Mouse (Mus musculus) cerebellum, adult 18-20 months (tissue): ENCODE data around the gene Atp5d.
"Not testable (repeated sequence)": the region's sequence is repeated elsewhere in the genome, so short reads cannot be mapped to it uniquely, and the experiment has no call there.

Experiments used
- DNase-seq, 2 experiments: peaks; one replicate each; pipeline ENCODE4 v3.0.0; 2021

Gene Atp5d

DNA sequence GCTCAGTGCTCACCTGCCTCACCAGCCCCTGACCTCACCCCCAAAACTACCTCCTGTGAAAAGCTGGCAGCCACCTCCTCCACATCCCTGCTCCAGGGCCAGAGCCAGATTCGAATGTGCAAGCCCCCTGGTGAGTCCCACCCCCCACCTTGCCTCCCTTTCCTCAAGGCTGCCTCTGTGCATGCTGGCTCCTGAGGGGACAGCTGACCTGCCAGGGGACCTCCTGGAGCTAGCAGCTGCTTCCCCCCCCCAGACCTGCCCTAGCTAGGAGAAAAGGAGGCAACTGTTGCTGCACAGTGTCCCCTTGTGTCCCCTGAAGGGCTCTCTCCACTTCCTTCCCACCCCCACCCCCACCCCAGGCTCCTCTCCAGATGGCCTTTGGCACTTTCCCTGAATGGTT is 16.8 kb downstream of the Atp5d start:
- DNase-seq = no peak

DNA sequence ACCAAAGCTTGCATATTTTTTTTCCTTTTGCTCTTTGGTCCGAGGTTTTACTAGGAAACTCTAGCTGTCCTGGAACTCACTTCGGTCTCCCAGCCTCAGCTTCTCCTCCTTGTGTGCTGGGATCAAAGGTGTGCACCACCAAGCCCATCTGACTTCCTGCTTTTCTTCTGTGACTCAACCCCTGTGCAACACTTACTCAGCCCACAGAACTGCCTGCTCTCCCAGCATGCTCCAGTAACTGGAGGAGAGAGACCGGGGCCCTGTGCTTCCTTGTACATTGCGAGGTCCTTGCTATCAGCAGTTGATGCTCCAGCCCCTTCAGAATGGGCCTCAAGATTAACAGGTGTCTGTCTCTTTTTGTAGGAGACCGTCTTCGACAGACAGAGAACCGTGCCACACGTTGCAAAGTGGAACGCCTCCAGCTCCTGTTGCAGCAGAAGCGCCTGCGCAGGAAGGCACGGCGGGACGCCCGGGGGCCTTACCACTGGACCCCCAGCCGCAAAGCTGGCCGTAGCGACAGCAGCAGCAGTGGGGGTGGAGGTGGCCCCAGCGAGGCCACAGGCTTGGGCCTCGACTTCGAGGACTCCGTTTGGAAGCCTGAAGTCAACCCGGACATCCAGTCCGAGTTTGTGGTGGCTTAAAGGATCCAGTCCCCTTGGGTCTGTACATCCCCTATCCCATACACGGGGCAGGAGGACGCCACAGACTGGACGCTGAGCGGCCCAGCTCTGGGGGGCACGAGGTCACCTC is 17.7 kb downstream of the Atp5d start:
- no peak for DNase-seq

DNA sequence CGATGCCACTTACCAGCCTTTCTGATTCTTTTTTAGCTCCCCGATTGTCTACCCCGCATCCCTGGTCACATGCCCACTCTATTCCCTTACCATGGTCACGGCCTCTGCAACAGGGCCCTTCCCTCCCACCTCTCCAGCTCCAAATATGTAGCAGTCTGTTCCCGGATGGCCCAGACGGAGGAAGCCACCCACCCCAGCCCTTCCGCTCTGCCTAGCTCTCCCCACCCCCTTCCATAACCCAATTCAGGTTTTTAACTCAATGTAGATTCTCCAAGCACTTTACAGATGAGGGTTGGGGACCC is 18.3 kb downstream of the Atp5d start:
- no peak for DNase-seq

DNA sequence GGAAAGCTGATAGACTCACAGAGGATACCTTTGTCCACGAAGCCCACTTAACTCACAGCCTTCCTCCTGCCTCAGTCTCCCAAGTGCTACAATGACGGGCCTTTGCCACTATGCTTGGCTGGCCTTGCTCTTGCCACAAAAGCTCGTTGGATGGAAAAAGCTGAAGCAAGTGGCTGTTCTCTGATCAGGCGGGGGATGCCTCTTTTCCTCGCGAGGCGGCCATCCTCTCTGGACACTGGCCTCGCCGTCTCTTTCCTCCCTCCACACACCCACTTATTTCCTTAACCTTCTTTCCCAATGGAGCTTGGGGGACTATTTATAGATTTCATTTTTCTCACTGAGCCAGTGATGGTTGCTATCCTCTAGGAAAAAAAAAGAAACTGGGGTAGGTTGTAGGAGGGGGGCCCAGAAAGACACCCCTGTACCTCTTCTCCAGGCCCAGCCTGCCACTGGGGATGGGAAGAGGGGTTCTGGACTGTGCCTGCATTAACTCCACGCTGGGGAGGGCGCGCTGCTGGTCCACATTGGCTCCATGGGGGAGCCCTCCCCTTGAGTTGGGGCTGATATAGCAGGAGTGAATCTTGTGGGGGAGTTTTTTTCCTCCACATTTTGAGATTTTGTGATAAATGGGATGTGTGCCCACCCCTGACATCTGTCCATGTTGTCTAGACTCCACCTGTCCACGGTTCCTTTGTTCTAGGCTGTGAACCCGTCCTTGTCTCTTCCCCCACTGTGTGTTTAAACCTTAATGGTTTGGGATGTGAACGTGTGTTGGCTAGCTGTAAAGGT is 18.9 kb downstream of the Atp5d start:
- no peak for DNase-seq

GRCm38 (mm10) chr10:80158307-80158986 is 20.0 kb downstream of the Atp5d start:
- peak; percentile 29 to 46 for DNase-seq

DNA sequence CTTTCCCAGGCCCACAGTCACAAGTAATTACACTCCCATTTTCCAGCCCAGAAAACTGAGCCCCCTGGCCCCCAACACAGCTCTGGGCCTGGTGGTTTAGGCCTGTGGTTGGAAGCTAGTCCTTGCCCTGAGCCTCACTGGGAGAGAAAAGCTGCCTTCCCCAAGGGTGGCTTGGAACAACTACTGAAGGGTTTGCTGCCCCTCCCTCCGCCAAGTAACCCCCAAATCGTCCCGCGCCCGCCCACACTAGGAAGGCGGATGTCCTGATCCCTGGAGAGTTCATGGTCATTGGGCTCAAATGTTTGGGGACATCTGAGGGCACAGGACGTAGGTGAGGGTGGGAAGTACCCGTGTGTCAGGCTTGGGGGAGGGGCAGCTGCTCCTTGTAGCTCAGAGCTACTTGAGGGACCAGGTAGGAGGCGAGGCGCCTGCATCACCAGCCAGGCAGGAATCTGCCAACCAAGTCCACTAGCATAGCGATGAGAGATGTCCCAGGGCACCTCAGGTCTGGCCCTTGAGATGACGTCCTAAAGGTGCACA is 20.7 kb downstream of the Atp5d start:
- DNase-seq = peak; percentile 54 to 64

GRCm38 (mm10) chr10:80159561-80160454 is 21.4 kb downstream of the Atp5d start:
- peak; percentile 97 to 99 for DNase-seq

- peak; percentile 61 to 76 for DNase-seq
Measured at GRCm38 (mm10) chr10:80160455-80161371, 22.3 kb downstream of the Atp5d start.

GRCm38 (mm10) chr10:80161522-80162242 is 23.2 kb downstream of the Atp5d start:
- DNase-seq = no peak

DNA sequence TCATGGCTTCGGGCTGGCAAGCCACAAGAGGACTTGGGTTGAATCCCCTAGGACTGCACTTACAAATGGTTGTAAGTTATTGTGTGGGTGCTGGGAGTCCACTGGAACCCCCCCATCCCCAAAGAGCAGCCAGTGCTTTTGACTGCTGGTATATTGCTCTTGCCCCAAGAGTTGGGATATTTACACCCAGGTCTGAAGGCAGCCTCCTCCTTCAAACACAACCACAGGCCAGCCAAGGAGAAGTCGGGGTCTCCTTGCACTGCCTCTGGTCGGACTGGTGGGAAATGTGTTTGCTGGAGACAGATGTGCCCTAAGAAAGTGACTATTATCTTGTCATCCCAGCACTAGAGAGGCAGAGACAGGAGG is 23.8 kb downstream of the Atp5d start:
- no peak for DNase-seq

DNA sequence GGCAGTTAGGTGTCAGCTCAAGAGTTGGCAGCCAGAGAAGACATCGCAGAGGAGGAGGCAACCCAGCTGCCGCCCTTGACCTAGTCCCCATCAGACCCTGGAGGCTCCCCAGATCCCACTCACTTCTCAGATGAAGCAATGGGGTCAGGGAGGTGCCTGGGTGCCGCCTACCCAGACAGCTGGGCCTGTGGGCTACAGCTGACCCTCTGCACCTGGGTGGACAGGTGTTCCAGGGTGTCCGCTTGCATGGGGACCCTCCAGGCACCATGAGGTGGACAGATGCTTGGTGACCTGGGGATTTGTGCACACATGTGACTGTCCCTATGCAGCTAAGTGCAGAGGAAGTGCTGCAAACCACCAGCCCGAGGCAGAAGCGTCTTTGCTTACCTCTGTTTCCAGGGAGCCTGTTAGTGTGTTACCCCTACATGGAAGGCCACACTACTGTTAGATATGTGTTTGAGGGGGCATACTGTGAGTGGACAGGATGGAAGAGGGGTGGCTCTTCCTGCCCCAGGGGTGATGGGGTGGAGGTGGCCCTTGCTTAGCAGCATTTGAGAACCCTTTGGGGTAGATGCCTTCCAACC is 24.4 kb downstream of the Atp5d start:
- no peak for DNase-seq

- peak in 1 of 2 experiments; percentile 37 for DNase-seq
Measured at GRCm38 (mm10) chr10:80163721-80164120, 25.3 kb downstream of the Atp5d start.

GRCm38 (mm10) chr10:80164161-80164997 is 25.9 kb downstream of the Atp5d start:
- peak; percentile 60 to 66 for DNase-seq

- DNase-seq = peak; percentile 98 to 99
Measured at GRCm38 (mm10) chr10:80164998-80165344, 26.5 kb downstream of the Atp5d start.

DNA sequence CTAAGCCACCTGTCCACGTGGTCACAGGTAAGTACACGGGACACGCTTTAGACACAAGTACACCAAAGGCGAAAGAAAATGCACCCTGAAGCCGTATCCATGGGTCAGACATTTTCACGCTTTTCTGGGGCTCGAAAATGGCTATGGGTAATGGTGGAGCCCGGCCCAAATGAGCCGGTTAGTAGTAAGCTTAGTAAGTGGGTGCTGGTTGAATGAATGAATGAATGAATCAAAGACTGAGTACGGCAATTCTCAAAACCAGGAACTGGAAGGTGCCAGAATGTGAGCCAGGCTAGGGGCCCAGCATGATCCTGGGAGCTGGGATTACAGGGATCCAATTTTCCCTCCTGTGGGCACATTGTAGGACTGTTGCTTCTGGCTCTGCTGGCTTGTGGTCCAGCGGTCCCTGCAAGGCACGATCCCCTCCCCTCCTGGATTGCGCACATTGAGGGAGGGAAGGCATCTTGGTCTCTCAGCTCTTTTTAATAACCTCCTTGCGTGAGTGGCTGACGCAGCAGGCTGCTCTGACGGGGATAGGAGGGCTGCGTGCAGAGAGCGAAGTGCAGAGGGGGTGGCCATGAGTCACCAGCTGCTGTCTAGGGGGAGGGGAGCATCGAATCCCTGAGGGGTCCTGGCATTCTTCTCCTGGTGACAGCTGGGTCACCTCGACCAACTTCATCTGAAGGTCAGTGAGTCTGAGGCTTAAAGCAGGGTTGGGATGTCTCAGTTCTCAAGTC is 27.1 kb downstream of the Atp5d start, which contains the start of gene Cirbp:
Cirbp (plus strand) TSS at position 594 of the 737 bp plus-strand sequence.
- peak; percentile 60 to 68 for DNase-seq

DNA sequence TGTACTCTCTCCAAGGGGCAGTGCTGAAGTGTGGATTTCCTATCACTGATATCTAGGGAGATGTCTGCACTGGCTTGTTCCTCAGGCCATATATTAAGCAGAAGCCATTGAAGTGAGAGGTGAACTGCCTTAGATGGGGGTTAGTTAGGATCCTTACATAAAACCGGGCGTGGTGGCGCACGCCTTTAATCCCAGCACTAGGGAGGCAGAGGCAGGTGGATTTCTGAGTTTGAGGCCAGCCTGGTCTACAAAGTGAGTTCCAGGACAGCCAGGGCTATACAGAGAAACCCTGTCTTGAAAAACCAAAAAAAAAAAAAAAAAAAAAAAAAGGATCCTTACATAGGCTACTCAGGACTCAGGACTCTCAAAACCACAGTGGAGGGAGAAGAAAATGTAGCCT is 27.7 kb downstream of the Atp5d start:
- not testable (repeated sequence) for DNase-seq

- peak; percentile 99 for DNase-seq
Measured at GRCm38 (mm10) chr10:80167460-80168037, 29.1 kb downstream of the Atp5d start.

- peak; percentile 90 to 96 for DNase-seq
Measured at GRCm38 (mm10) chr10:80168038-80168661, 29.7 kb downstream of the Atp5d start.
